Mouse (Mus musculus) right cerebral cortex, postnatal 10 days (tissue): ENCODE results near the gene Pptc7.

Experiments used
- DNase-seq, 2 experiments: peaks; one replicate each; pipeline ENCODE4 v3.0.0; 2021; ENCODE audit warnings: low spot score in 2 of 2

The Pptc7 gene

GRCm38 (mm10) chr5:122327283-122327682 lies 43.1 kb downstream of the Pptc7 start:
- no peak for DNase-seq

GRCm38 (mm10) chr5:122330269-122330668 lies 46.1 kb downstream of the Pptc7 start:
- DNase-seq: no peak

- no peak for DNase-seq
These were observed 50.5 kb downstream of the Pptc7 start for GRCm38 (mm10) chr5:122334682-122335081.

- no peak for DNase-seq
These were observed 52.6 kb downstream of the Pptc7 start for GRCm38 (mm10) chr5:122336554-122337294.

- DNase-seq: no peak
These were observed 58.7 kb downstream of the Pptc7 start for GRCm38 (mm10) chr5:122342874-122343273.

- no peak for DNase-seq
These were observed 59.6 kb downstream of the Pptc7 start for GRCm38 (mm10) chr5:122343768-122344167.

- DNase-seq: peak; percentile 71 to 87
These were observed 60.1 kb downstream of the Pptc7 start for GRCm38 (mm10) chr5:122344260-122344659.

- DNase-seq: no peak
These were observed 61.6 kb downstream of the Pptc7 start for GRCm38 (mm10) chr5:122345777-122346176.

GRCm38 (mm10) chr5:122353807-122354491 lies 69.8 kb downstream of the Pptc7 start, which contains the start of the genes Rad9b and Vps29:
Gene Rad9b, minus strand, starts transcription at chr5:122354233.
Gene Vps29, plus strand, starts transcription at chr5:122354369.
- DNase-seq: peak; percentile 99 to 100

GRCm38 (mm10) chr5:122354492-122355067 lies 70.4 kb downstream of the Pptc7 start:
- no peak for DNase-seq

- DNase-seq: peak in 1 of 2 experiments; percentile 47
These were observed 87.5 kb downstream of the Pptc7 start, which contains the start of gene Gpn3 for GRCm38 (mm10) chr5:122371591-122372191. Gene Gpn3, plus strand, starts transcription at chr5:122371876.

GRCm38 (mm10) chr5:122372192-122372769 lies 88.1 kb downstream of the Pptc7 start, which contains the start of gene Fam216a:
Gene Fam216a, minus strand, starts transcription at chr5:122372364.
- peak; percentile 100 for DNase-seq

GRCm38 (mm10) chr5:122372878-122373277 lies 88.7 kb downstream of the Pptc7 start:
- peak in 1 of 2 experiments; percentile 18 for DNase-seq
